In the genomic region with DNA sequence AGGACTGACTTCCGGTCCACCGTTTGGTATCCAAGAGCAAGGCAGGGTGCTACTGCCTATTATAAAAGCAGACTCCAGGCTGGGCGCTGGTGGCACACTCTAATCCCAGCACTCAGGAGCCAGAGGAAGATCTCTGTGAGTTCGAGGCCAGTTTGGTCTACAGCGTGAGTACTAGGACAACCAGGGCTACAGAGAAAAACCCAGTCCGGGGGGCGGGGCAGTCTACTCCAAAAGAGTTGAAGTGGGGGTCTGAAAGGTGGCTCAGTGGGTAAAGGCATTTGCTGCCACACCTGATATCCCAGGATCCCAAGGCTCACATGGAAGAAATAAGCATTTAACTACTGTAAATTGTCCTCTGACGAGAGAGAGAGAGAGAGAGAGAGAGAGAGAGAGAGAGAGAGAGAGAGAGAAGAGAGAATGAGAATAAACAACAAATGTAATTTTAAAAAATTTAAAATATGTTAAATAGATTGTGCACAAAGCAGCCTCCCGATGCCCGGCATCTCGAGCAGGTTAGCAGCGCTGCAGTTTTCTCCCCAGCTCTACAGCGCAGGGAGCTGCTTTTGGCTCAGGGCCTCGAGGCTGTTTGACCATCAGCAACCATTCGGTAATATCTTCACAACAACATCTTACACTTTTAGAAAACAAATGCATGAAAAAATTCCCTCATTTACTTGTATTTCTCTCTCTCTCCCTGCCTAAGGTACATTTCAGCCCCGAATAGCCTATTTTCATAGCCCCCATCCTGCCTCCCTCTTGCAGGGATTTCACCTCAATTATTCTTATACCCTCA, we compare ENCODE assay signal across 9 mouse cellular contexts. TPM values are rescaled to one million over a fixed set of nuclear protein-coding genes. Genes with fewer than 3 reads are reported as not detected.
DNase-seq lines count a peak whose midpoint lies in the region; ATAC-seq and TF ChIP-seq lines count a peak whose summit lies in the region.
"Had no signal": no experiment of that assay in that cellular context is flagged by ENCODE, and none has a peak within 500 bp of the region (broad histone marks: within the 10 kb centered on the region; RNA-seq: fewer than 3 reads in every experiment).

No protein-coding gene starts in this region.

- H3K27ac ChIP-seq in heart, embryonic 16.5 days (ENCODE audit: low read length) = no peak overlapping the region
- no peak overlapping the region for H3K27ac ChIP-seq in hindbrain, embryonic 15.5 days (replicated peaks)
- no peak overlapping the region for H3K27ac ChIP-seq in midbrain, embryonic 16.5 days (ENCODE audit: low read length)

- H3K27me3 ChIP-seq in heart, embryonic 16.5 days (ENCODE audit: control insufficient read depth, insufficient read depth, low read length) = peaks cover 58% of the 10 kb centered on the region
- peaks cover 29% of the 10 kb centered on the region for H3K27me3 ChIP-seq in hindbrain, embryonic 15.5 days
- H3K27me3 ChIP-seq in midbrain, embryonic 16.5 days (ENCODE audit: control insufficient read depth, insufficient read depth, low read depth, low read length) = peaks cover 30% of the 10 kb centered on the region

- no peaks in the 10 kb centered on the region for H3K36me3 ChIP-seq in heart, embryonic 16.5 days (ENCODE audit: control insufficient read depth, insufficient read depth)
- no peaks in the 10 kb centered on the region for H3K36me3 ChIP-seq in hindbrain, embryonic 15.5 days
- H3K36me3 ChIP-seq in midbrain, embryonic 16.5 days (ENCODE audit: control insufficient read depth, insufficient read depth, low read length) = no peaks in the 10 kb centered on the region

- WGBS in heart, embryonic 16.5 days = 21% methylated on average over 16 of the region's 16 CpGs
- WGBS in hindbrain, embryonic 15.5 days = 13% methylated on average over 16 of the region's 16 CpGs
- WGBS in midbrain, embryonic 16.5 days = 14% methylated on average over 16 of the region's 16 CpGs
- WGBS in lung, adult 2 months = 17% methylated on average over 16 of the region's 16 CpGs

- no peak for TF ChIP-seq POLR2A in lung, adult 2 months (IDR thresholded peaks at IDR 0.05; ENCODE audit: borderline replicate concordance, extremely low read depth, low read depth, low read length)

- TF ChIP-seq CTCF in lung, adult 2 months (IDR thresholded peaks at IDR 0.05; ENCODE audit: insufficient read depth, low read length) = no peak

- H3K9me3 ChIP-seq in heart, embryonic 16.5 days (replicated peaks; ENCODE audit: control insufficient read depth, low read length) = no peaks in the 10 kb centered on the region
- H3K9me3 ChIP-seq in hindbrain, embryonic 15.5 days = no peaks in the 10 kb centered on the region
- no peaks in the 10 kb centered on the region for H3K9me3 ChIP-seq in midbrain, embryonic 16.5 days (replicated peaks; ENCODE audit: control insufficient read depth, low read length, poor library complexity, severe bottlenecking)

- H3K9ac ChIP-seq in heart, embryonic 16.5 days (ENCODE audit: low read length) = no peak overlapping the region
- H3K9ac ChIP-seq in hindbrain, embryonic 15.5 days = peak overlapping the region; percentile 39; the same call in 1 of the 2 replicates
- peak overlapping the region; percentile 58; the same call in 1 of the 2 replicates for H3K9ac ChIP-seq in midbrain, embryonic 16.5 days (ENCODE audit: low read depth, low read length)

- no peak for ATAC-seq in heart, embryonic 16.5 days (replicated peaks; ENCODE audit: extremely low read depth, insufficient read depth, low FRiP score)
- ATAC-seq in hindbrain, embryonic 15.5 days (ENCODE audit: low FRiP score, low read depth) = no peak
- ATAC-seq in midbrain, embryonic 16.5 days = no peak

- H3K4me3 ChIP-seq in heart, embryonic 16.5 days (ENCODE audit: low read length) = peak overlapping the region; percentile 60
- peak overlapping the region; percentile 51 for H3K4me3 ChIP-seq in hindbrain, embryonic 15.5 days
- peak overlapping the region; percentile 46 for H3K4me3 ChIP-seq in midbrain, embryonic 16.5 days (ENCODE audit: low read depth, low read length)
- no peak overlapping the region for H3K4me3 ChIP-seq in lung, adult 2 months (replicated peaks; ENCODE audit: extremely low read depth, low read depth, low read length)

- H3K4me1 ChIP-seq in heart, embryonic 16.5 days (ENCODE audit: control insufficient read depth, insufficient read depth, low read length) = peaks cover 13% of the 10 kb centered on the region; the same call in 1 of the 2 replicates
- peaks cover 25% of the 10 kb centered on the region for H3K4me1 ChIP-seq in hindbrain, embryonic 15.5 days (replicated peaks)
- peaks cover 9% of the 10 kb centered on the region; the same call in 1 of the 2 replicates for H3K4me1 ChIP-seq in midbrain, embryonic 16.5 days (ENCODE audit: control insufficient read depth, insufficient read depth, low read length)
- peaks cover 6% of the 10 kb centered on the region for H3K4me1 ChIP-seq in lung, adult 2 months (ENCODE audit: control insufficient read depth, insufficient read depth, low read length)

- DNase-seq in heart, adult 8-10 months (ENCODE audit: low spot score) = no peak
- DNase-seq in cerebellum, postnatal 36 days = peak; percentile 34 to 39
- no peak for DNase-seq in layer of hippocampus, adult 9-10 months (ENCODE audit: low spot score)
- DNase-seq in lung, adult 2 months = no peak
- DNase-seq in left cerebral cortex, adult 8-10 months (ENCODE audit: low spot score in 2 of 2) = no peak
- DNase-seq: thymus, adult 18-20 months had no signal

- peak overlapping the region; percentile 89 for H3K4me2 ChIP-seq in heart, embryonic 16.5 days (ENCODE audit: low read depth, low read length)
- peak overlapping the region; percentile 88 for H3K4me2 ChIP-seq in hindbrain, embryonic 15.5 days
- peak overlapping the region; percentile 84 for H3K4me2 ChIP-seq in midbrain, embryonic 16.5 days (ENCODE audit: low read length)

RNA-seq across cellular contexts. Expression of gene Syt2, which starts 0.9 kb away (rescaled TPM):
- polyA plus RNA-seq in heart, embryonic 16.5 days (2015; fragmentation: Nextera tagmentation; extraction: Ambion mirVana) = 0.17 TPM in 2 replicates
- under 1 TPM in 1 of 4 experiments, not detected in 3; 0.30 TPM for total RNA-seq in heart, adult 8-10 months (2022)
- 10.7 and 13.0 TPM in 2 replicates for polyA plus RNA-seq in hindbrain, embryonic 15.5 days (2015; fragmentation: Nextera tagmentation; extraction: Ambion mirVana)
- polyA plus RNA-seq in midbrain, embryonic 16.5 days (2015; fragmentation: Nextera tagmentation; extraction: Ambion mirVana) = 2.3 and 4.1 TPM in 2 replicates
- polyA plus RNA-seq in lung, adult 2 months (2012; rRNA removed) = 0.05 and 0.14 TPM in 2 replicates
- total RNA-seq in left cerebral cortex, adult 8-10 months (2022) = 10 to 100 TPM; 60.7 to 89.7 (median 76.4) TPM

Comparison
In these comparisons a context has a peak if more than half of its experiments do, and no peak if none do; other contexts are left out.
1. DNase-seq: peak in cerebellum, postnatal 36 days (2 of 2); none in heart, adult 8-10 months (single experiment), layer of hippocampus, adult 9-10 months (single experiment), lung, adult 2 months (single experiment) and left cerebral cortex, adult 8-10 months (0 of 2).
2. Peak in every context shown above with its lines, with median percentiles within 50 percentile points of each other: H3K4me2 ChIP-seq.